9 mouse cellular contexts compared by ENCODE assay signal in the genomic region with DNA sequence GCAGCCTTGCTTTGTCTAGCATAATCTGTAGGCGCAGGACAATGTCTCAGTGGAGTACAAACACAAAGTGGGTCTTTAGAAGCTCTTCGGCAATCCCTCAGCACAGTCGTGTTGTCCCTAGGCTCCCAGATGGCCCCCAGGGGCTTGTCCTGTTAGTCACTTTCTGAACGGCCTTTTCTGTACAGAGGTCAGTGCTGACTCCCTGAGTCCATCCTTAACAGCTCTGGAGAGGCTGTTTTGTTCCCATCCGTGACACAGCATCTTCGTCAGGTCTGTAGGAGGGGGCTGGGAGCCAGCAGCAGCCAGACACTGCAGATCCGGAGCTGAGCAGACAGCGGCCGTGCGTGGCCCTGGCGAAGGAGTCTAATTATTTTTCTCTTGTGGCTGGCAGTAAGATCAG. TPM values are rescaled to one million over a fixed set of nuclear protein-coding genes. Genes with fewer than 3 reads are reported as not detected.
DNase-seq lines count a peak whose midpoint lies in the region; ATAC-seq lines count a peak whose summit lies in the region.
"Had no signal": no experiment of that assay in that cellular context is flagged by ENCODE, and none has a peak within 500 bp of the region (broad histone marks: within the 10 kb centered on the region; RNA-seq: fewer than 3 reads in every experiment).

No protein-coding gene starts in this region.

- H3K4me3 ChIP-seq in embryonic facial prominence, embryonic 11.5 days (ENCODE audit: low read depth, low read length), result no peak overlapping the region
- H3K4me3 ChIP-seq in hindbrain, embryonic 12.5 days, result no peak overlapping the region
- H3K4me3 ChIP-seq in midbrain, embryonic 16.5 days (ENCODE audit: low read depth, low read length), result no peak overlapping the region
- H3K4me3 ChIP-seq: embryonic facial prominence, embryonic 15.5 days had no signal

- H3K4me2 ChIP-seq in embryonic facial prominence, embryonic 11.5 days (ENCODE audit: low read depth, low read length), result peak overlapping the region; percentile 2; the same call in 1 of the 2 replicates
- peak overlapping the region; percentile 19 for H3K4me2 ChIP-seq in hindbrain, embryonic 12.5 days (replicated peaks)
- H3K4me2 ChIP-seq in midbrain, embryonic 16.5 days (ENCODE audit: low read length), result peak overlapping the region; percentile 39; the same call in 1 of the 2 replicates
- H3K4me2 ChIP-seq: embryonic facial prominence, embryonic 15.5 days had no signal

- no peaks in the 10 kb centered on the region for H3K36me3 ChIP-seq in embryonic facial prominence, embryonic 11.5 days (replicated peaks; ENCODE audit: control insufficient read depth, insufficient read depth, low read depth, low read length)
- no peaks in the 10 kb centered on the region for H3K36me3 ChIP-seq in hindbrain, embryonic 12.5 days
- no peaks in the 10 kb centered on the region for H3K36me3 ChIP-seq in midbrain, embryonic 16.5 days (ENCODE audit: control insufficient read depth, insufficient read depth, low read length)
- H3K36me3 ChIP-seq: embryonic facial prominence, embryonic 15.5 days had no signal

- H3K9me3 ChIP-seq in embryonic facial prominence, embryonic 11.5 days (replicated peaks; ENCODE audit: control insufficient read depth, low read length), result no peaks in the 10 kb centered on the region
- no peaks in the 10 kb centered on the region for H3K9me3 ChIP-seq in hindbrain, embryonic 12.5 days (replicated peaks)
- no peaks in the 10 kb centered on the region for H3K9me3 ChIP-seq in midbrain, embryonic 16.5 days (replicated peaks; ENCODE audit: control insufficient read depth, low read length, poor library complexity, severe bottlenecking)
- H3K9me3 ChIP-seq: embryonic facial prominence, embryonic 15.5 days had no signal

- no peak for ATAC-seq in cerebellum, adult (ENCODE audit: insufficient number of reproducible peaks, low FRiP score, low TSS enrichment)
- 0 out of 2 replicates have a peak, but pooled peaks have one; percentile 53 for ATAC-seq in embryonic facial prominence, embryonic 11.5 days (replicated peaks; ENCODE audit: insufficient number of reproducible peaks, low FRiP score, low TSS enrichment, low read depth)
- ATAC-seq in hindbrain, embryonic 12.5 days (ENCODE audit: low FRiP score), result peak; percentile 44; the same call in 1 of the 2 replicates
- ATAC-seq in midbrain, embryonic 16.5 days, result peak; percentile 68; the same call in 1 of the 2 replicates
- ATAC-seq in CD4-positive, CD25-positive, alpha-beta regulatory T cell, adult 4 months, result no peak

- no peaks in the 10 kb centered on the region for H3K27me3 ChIP-seq in embryonic facial prominence, embryonic 11.5 days (ENCODE audit: control insufficient read depth, insufficient read depth, low read length)
- H3K27me3 ChIP-seq in hindbrain, embryonic 12.5 days, result no peaks in the 10 kb centered on the region
- no peaks in the 10 kb centered on the region for H3K27me3 ChIP-seq in midbrain, embryonic 16.5 days (ENCODE audit: control insufficient read depth, insufficient read depth, low read depth, low read length)
- H3K27me3 ChIP-seq: embryonic facial prominence, embryonic 15.5 days had no signal

- DNase-seq in cerebellum, adult 11-12 months, result peak; percentile 45
- peak; percentile 51 for DNase-seq in 3134 (ENCODE audit: extremely low read depth, insufficient read length, low spot score)
- peak; percentile 43 for DNase-seq in embryonic facial prominence, embryonic 11.5 days (ENCODE audit: low spot score)
- DNase-seq in thymus, postnatal 14 days, result no peak

- no peak overlapping the region for H3K27ac ChIP-seq in embryonic facial prominence, embryonic 11.5 days (replicated peaks; ENCODE audit: low read depth, low read length)
- peak overlapping the region; percentile 50 for H3K27ac ChIP-seq in hindbrain, embryonic 12.5 days
- peak overlapping the region; percentile 77 for H3K27ac ChIP-seq in midbrain, embryonic 16.5 days (ENCODE audit: low read length)
- H3K27ac ChIP-seq: embryonic facial prominence, embryonic 15.5 days had no signal

- peaks cover 6% of the 10 kb centered on the region for H3K4me1 ChIP-seq in embryonic facial prominence, embryonic 11.5 days (ENCODE audit: control insufficient read depth, insufficient read depth, low read length)
- peaks cover 55% of the 10 kb centered on the region for H3K4me1 ChIP-seq in hindbrain, embryonic 12.5 days
- H3K4me1 ChIP-seq in midbrain, embryonic 16.5 days (ENCODE audit: control insufficient read depth, insufficient read depth, low read length), result peaks cover 42% of the 10 kb centered on the region

- H3K9ac ChIP-seq in embryonic facial prominence, embryonic 11.5 days (replicated peaks; ENCODE audit: low read length), result peak overlapping the region; percentile 30; the same call in 1 of the 2 replicates
- H3K9ac ChIP-seq in hindbrain, embryonic 12.5 days, result peak overlapping the region; percentile 32; the same call in 1 of the 2 replicates
- peak overlapping the region; percentile 53 for H3K9ac ChIP-seq in midbrain, embryonic 16.5 days (ENCODE audit: low read depth, low read length)
- H3K9ac ChIP-seq: embryonic facial prominence, embryonic 15.5 days had no signal

- 9% methylated on average over 11 of the region's 11 CpGs for WGBS in embryonic facial prominence, embryonic 11.5 days
- WGBS in hindbrain, embryonic 12.5 days, result 13% methylated on average over 11 of the region's 11 CpGs
- 3% methylated on average over 11 of the region's 11 CpGs for WGBS in midbrain, embryonic 16.5 days

RNA-seq across cellular contexts. Expression of a gene that starts 7.6 kb away (rescaled TPM):
- 6.7 and 7.6 TPM in 2 replicates for polyA plus RNA-seq in embryonic facial prominence, embryonic 11.5 days (2014; fragmentation: Nextera tagmentation; extraction: Ambion mirVana)
- 5.6 and 6.4 TPM in 2 replicates for polyA plus RNA-seq in hindbrain, embryonic 12.5 days (2016; fragmentation: Nextera tagmentation; extraction: Ambion mirVana)
- 1.9 and 2.8 TPM in 2 replicates for polyA plus RNA-seq in midbrain, embryonic 16.5 days (2015; fragmentation: Nextera tagmentation; extraction: Ambion mirVana)
- polyA plus RNA-seq in CD4-positive, CD25-positive, alpha-beta regulatory T cell, adult 4 months (2017; shearing (Covaris generic)), result 10 to 100 TPM in 1 of 2 experiments, 1 to 10 TPM in 1; 9.6 to 11.5 TPM

Comparison
In these comparisons a context has a peak if more than half of its experiments do, and no peak if none do; other contexts are left out.
1. ATAC-seq: peak in embryonic facial prominence, embryonic 11.5 days (single experiment), hindbrain, embryonic 12.5 days (single experiment) and midbrain, embryonic 16.5 days (single experiment); none in cerebellum, adult (single experiment) and CD4-positive, CD25-positive, alpha-beta regulatory T cell, adult 4 months (single experiment).
2. Peak in every context shown above with its lines, with median percentiles within 50 percentile points of each other: H3K4me2 ChIP-seq and H3K9ac ChIP-seq.